Mouse (Mus musculus) heart, embryonic 16.5 days (tissue): ENCODE measurements around the gene Gm42878. TPM values are rescaled to one million over a fixed set of nuclear protein-coding genes. Genes with fewer than 3 reads are reported as not detected.
A peak's percentile ranks its signal among the peaks of the same experiment; 100 is the strongest.
"Not testable (repeated sequence)": the region's sequence is repeated elsewhere in the genome, so short reads cannot be mapped to it uniquely, and the experiment has no call there.

Experiments used
- ATAC-seq: fragments of 200-750 bp; cut with Nextera tagmentation; replicated peaks from 2 replicates; pipeline ENCODE4 v1.8.0; 2017; ENCODE audit warnings: moderate number of reproducible peaks; ENCODE audit not compliant: insufficient read depth, low FRiP score; ENCODE audit errors: extremely low read depth
- H3K27ac ChIP-seq: fragments of 300-500 bp; sonication (generic); 2 replicates; pipeline ENCODE4 v1.5.1; 2014; ENCODE audit warnings: mild to moderate bottlenecking, low read length, control low read depth, moderate library complexity
- H3K27me3 ChIP-seq: fragments of 300-500 bp; sonication (generic); 2 replicates; pipeline ENCODE4 v1.6.1; 2014; ENCODE audit warnings: low read length, mixed read lengths; ENCODE audit not compliant: control insufficient read depth, insufficient read depth
- H3K36me3 ChIP-seq: fragments of 300-500 bp; sonication (generic); 2 replicates; pipeline ENCODE4 v1.6.1; 2014; ENCODE audit not compliant: control insufficient read depth, insufficient read depth
- H3K4me1 ChIP-seq: fragments of 300-500 bp; sonication (generic); 2 replicates; pipeline ENCODE4 v1.6.1; 2014; ENCODE audit warnings: low read length, mixed read lengths; ENCODE audit not compliant: control insufficient read depth, insufficient read depth
- H3K4me2 ChIP-seq: fragments of 300-500 bp; sonication (generic); 2 replicates; pipeline ENCODE4 v1.6.1; 2014; ENCODE audit warnings: low read depth, mild to moderate bottlenecking, control low read depth, low read length
- H3K4me3 ChIP-seq: fragments of 300-500 bp; sonication (generic); 2 replicates; pipeline ENCODE4 v1.5.1; 2014; ENCODE audit warnings: mild to moderate bottlenecking, control low read depth, low read length
- H3K9ac ChIP-seq: fragments of 300-500 bp; sonication (generic); 2 replicates; pipeline ENCODE4 v1.6.1; 2014; ENCODE audit warnings: low read length, control low read depth
- H3K9me3 ChIP-seq: fragments of 300-500 bp; sonication (generic); replicated peaks from 2 replicates; pipeline ENCODE4 v1.6.1; 2016; ENCODE audit warnings: low read length; ENCODE audit not compliant: control insufficient read depth
- WGBS: fragments of 180-500 bp; shearing (Covaris S2); extraction: QIAGEN DNeasy Blood & Tissue Kit; methylation state at CpG from one replicate; pipeline ENCODE4 v1.1.7; 2014; 5-methylcytosine and 5-hydroxymethylcytosine counted together
- polyA plus RNA-seq: library from polyadenylated mRNA; unstranded; fragments of >200 nt; fragmentation: Nextera tagmentation; extraction: Ambion mirVana; gene quantifications from 2 replicates; pipeline ENCODE4 v1.2.1, GENCODE M21; 2015

The Gm42878 gene
- polyA plus RNA-seq, 1 experiment from 2014 or later, result 0.32 TPM

DNA sequence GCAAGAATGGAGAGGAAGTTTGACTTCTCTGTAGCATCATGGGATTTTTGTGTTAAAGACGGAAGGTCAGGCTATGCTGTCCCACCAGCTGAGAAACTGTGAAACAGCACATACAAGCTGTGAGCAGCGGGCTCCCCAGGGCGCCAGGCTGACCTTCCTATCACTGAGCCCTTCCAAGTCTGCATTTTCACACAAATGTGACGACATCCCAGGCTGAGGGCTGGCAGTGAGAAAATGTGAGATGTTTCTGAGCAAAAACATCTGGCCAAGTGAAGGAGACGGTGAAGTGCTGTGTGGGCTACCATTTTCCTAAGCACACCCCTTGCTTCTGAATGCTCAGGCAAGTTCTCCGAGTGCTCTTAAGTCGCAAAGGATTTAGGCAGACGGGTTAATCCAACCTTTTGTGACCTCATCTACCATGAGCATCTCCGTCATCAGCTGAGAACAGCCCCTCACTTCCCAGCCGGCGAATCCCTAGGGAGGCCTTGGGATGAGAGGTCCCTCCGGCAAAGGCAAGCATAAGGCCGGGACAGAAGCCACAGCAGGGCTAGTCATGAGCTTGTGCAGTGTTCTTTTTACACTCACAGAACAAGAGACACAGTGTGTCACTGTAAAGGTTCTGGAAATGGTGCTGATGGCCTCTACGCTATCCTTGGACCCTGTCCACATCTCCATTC lies 19.4 kb downstream of the Gm42878 start:
- ATAC-seq, result peak; percentile 72; the same call in 1 of the 2 replicates
- peaks cover 60% of the 10 kb centered on the region for H3K36me3 ChIP-seq
- no peak overlapping the region for H3K4me3 ChIP-seq
- H3K27ac ChIP-seq, result no peak overlapping the region
- H3K4me2 ChIP-seq, result no peak overlapping the region
- no peaks in the 10 kb centered on the region for H3K27me3 ChIP-seq
- no peak overlapping the region; the same call in 1 of the 2 replicates for H3K9ac ChIP-seq
- H3K9me3 ChIP-seq, result no peaks in the 10 kb centered on the region
- H3K4me1 ChIP-seq, result peaks cover 3% of the 10 kb centered on the region; the same call in 1 of the 2 replicates
- WGBS, result 71% methylated on average over 14 of the region's 14 CpGs

DNA sequence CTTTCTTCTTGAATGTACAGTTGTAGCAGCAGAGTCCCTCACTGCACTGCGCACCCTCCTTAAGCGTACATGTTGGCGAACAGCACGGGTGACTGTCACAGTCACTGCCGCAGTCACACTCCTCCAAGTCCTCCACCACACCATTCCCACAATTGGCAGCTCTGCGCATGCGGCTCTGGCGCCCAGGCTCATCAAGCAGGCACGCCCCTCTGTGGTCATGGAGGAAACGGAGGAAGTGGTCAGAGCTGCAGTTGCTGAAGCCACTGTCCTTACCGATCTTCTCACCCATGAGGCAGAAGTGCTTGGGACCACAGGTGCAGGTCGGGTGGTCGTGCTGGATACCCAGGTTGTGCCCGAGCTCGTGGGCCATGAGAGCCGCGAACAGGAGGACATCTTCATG lies 25.5 kb downstream of the Gm42878 start:
- H3K27ac ChIP-seq, H3K9me3 ChIP-seq, H3K4me3 ChIP-seq, H3K4me2 ChIP-seq, H3K9ac ChIP-seq, H3K4me1 ChIP-seq, H3K27me3 ChIP-seq, ATAC-seq: not testable (repeated sequence)
- peaks cover 30% of the 10 kb centered on the region for H3K36me3 ChIP-seq
- 80% methylated on average over 10 of the region's 17 CpGs for WGBS

DNA sequence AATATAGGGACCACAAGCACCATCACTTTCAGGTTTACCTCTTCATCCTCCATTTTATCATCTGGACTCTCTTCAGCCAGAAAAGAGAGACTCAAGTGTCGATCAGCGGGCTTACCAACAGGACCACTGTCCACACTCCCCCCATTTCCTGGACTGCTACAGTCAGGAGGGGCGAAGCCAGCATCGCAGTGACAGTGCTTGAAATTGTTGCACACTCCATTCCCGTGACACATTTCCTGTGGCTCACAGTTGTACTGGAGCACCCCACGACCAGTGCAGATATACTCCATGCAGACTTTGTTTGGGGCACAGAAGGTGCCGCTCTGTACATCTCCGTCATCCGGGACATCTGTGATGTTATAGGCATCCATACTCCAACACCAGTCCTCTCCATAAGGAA lies 26.3 kb downstream of the Gm42878 start:
- Histone ChIP-seq H3K27ac (no peak overlapping the region), H3K4me1 (no peaks in the 10 kb centered on the region), H3K9ac (no peak overlapping the region), H3K9me3 (no peaks in the 10 kb centered on the region), H3K36me3 (peaks cover 25% of the 10 kb centered on the region), H3K4me2 (no peak overlapping the region), H3K27me3 (no peaks in the 10 kb centered on the region), H3K4me3 (no peak overlapping the region)
- ATAC-seq, result no peak
- 84% methylated on average over 9 of the region's 9 CpGs for WGBS

DNA sequence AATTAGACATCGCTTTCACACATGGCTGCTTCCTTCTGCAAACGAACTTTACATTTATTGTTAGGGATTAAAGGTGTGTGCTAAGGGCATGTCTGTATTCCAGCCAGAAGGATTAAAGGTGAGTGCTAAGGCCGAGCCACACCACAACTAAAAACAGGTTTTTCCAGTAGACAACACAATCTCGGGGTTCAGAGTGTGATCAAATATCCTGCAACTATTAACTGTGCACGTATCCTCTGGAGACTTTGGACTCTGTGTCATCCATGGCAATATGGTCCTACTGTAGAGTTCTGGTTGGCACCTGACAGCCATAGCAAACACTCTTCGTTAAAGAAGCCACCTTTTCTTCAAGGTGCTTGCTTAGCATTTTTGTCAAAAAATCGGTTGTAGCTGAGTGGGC lies 35.3 kb downstream of the Gm42878 start:
- Histone ChIP-seq H3K4me3 (no peak overlapping the region), H3K9me3 (no peaks in the 10 kb centered on the region; the same call in 1 of the 2 replicates), H3K9ac (no peak overlapping the region), H3K27me3 (no peaks in the 10 kb centered on the region), H3K27ac (no peak overlapping the region), H3K4me2 (no peak overlapping the region), H3K4me1 (no peaks in the 10 kb centered on the region), H3K36me3 (no peaks in the 10 kb centered on the region)
- WGBS, result 77% methylated on average over 7 of the region's 7 CpGs
- ATAC-seq, result no peak

DNA sequence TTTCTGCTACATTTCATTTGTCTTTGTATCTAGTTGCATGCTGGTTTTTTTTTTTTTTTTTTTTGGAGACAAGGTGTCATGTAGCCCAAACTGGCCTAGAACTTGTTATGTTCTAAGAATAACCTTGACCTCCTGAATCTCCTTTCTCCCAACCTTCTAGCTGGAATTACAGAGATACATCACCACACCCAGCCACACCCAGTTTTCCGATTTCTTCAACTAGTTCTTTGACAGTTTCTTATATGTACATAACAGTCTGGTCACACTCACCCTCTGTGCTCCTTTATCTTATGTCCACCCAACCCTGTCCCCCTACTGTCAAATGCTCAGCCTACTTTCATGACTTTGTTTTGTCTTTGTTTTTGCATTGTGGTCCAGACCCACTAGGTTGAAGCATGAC lies 38.4 kb downstream of the Gm42878 start:
- H3K9ac ChIP-seq, result no peak overlapping the region
- 85% methylated on average over 1 of the region's 1 CpGs for WGBS

DNA sequence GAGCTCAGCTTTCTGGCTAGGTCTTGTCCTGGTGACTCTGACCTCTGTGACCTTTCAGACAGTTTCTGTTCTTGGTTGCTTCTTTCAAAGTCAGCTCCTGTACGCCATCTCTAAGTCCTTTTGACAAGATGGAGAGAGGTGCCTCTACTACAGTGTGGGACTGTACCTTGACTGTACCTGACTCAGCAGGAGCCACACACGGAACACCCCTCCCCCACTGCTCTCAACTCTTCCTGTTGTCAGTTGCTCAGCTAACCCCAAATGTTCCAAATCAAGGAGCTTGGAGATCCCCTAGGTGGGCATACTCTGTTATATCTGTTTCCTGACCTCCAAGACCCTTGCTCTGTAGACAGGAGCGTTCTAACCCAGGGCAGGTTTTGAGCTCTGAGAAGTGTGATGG lies 42.1 kb downstream of the Gm42878 start, which contains the start of gene Adam1b:
Gene Adam1b (minus strand): TSS at position 205 of the 400 bp plus-strand sequence.
- Histone ChIP-seq H3K9ac (no peak within 1 kb of the TSS), H3K27ac (no peak within 1 kb of the TSS), H3K4me3 (no peak within 1 kb of the TSS), H3K27me3 (no peaks in the 10 kb centered on the region), H3K36me3 (no peaks in the 10 kb centered on the region), H3K4me2 (no peak within 1 kb of the TSS), H3K4me1 (no peaks in the 10 kb centered on the region), H3K9me3 (no peaks in the 10 kb centered on the region)
- ATAC-seq, result no peak
- 80% methylated on average over 3 of the region's 3 CpGs for WGBS

More for the DNA sequence above, 38.4 kb downstream of the Gm42878 start:
- Histone ChIP-seq H3K36me3 (no peaks in the 10 kb centered on the region), H3K4me2 (no peak overlapping the region), H3K27me3 (no peaks in the 10 kb centered on the region), H3K4me1 (no peaks in the 10 kb centered on the region), H3K9me3 (no peaks in the 10 kb centered on the region; the same call in 1 of the 2 replicates), H3K27ac (no peak overlapping the region), H3K4me3 (no peak overlapping the region)
- ATAC-seq, result no peak

DNA sequence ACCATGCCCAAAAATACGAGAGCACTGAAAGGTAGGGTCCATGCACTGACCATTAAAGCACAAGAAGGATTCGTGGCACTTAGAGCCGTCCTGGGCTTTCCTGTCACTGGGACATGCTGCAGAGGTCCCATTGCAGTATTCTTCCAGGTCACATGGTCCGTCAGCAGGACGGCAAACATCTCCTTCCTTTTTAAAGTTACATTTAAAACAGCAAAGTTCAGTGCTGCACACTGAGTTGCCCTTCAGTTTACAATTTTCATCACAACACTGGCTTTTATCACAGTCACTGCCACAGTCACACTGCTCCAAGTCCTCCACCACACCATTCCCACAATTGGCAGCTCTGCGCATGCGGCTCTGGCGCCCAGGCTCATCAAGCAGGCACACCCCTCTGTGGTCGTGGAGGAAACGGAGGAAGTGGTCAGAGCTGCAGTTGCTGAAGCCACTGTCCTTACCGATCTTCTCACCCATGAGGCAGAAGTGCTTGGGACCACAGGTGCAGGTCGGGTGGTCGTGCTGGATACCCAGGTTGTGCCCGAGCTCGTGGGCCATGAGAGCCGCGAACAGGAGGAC lies 43.8 kb downstream of the Gm42878 start:
- not testable (repeated sequence) for H3K27ac ChIP-seq, H3K4me3 ChIP-seq, H3K4me1 ChIP-seq, H3K9me3 ChIP-seq, H3K36me3 ChIP-seq, ATAC-seq, H3K27me3 ChIP-seq, H3K4me2 ChIP-seq, H3K9ac ChIP-seq
- WGBS, result 71% methylated on average over 11 of the region's 17 CpGs

DNA sequence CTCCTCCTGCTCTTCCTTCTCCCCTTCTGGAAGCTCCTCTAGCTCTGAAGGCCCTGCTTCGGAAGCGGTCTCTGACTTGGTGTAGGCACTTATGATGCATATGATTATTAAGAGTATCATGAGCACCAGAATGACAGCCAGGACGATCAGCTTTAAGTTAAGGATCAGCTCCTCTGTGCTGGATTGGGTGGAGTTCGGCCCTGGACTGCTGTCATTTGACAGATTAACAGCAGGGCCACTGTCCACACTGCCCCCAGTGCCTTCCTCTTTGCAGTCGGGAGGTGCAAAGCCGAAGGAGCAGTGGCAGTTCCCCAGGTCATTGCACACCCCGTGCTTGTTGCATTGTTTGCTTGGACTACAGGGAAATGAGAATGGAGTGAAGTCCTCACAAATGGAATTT lies 44.6 kb downstream of the Gm42878 start:
- Histone ChIP-seq H3K4me3 (no peak overlapping the region), H3K4me1 (no peaks in the 10 kb centered on the region), H3K4me2 (no peak overlapping the region), H3K27me3 (no peaks in the 10 kb centered on the region), H3K27ac (no peak overlapping the region), H3K9ac (no peak overlapping the region), H3K36me3 (no peaks in the 10 kb centered on the region), H3K9me3 (no peaks in the 10 kb centered on the region)
- WGBS, result 56% methylated on average over 7 of the region's 7 CpGs
- ATAC-seq, result no peak

DNA sequence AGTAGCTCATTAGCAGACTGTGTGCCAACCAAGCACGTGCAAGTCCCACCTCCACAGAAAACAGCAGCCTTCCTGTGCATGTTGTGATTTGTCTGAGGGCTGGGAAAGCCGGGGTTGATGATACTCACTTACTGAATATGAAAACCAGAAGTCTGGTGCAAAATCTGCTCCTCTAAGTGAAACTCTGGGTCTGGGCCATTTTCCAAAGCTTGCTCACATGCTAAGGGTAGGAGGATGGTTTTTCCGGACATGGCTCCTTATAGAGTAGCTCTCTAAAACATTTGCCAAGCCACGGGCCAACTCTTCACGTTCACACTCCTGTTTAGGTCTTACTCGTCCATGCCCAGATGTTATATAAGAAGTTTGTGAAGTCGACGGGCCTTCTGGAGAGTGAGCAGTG lies 52.0 kb downstream of the Gm42878 start:
- no peaks in the 10 kb centered on the region for H3K4me1 ChIP-seq
- WGBS, result 56% methylated on average over 8 of the region's 8 CpGs

More for the DNA sequence above, 52.0 kb downstream of the Gm42878 start:
- H3K27me3 ChIP-seq, result no peaks in the 10 kb centered on the region
- no peak overlapping the region for H3K9ac ChIP-seq
- H3K27ac ChIP-seq, result no peak overlapping the region
- H3K36me3 ChIP-seq, result no peaks in the 10 kb centered on the region
- H3K4me2 ChIP-seq, result no peak overlapping the region
- no peak for ATAC-seq
- no peak overlapping the region for H3K4me3 ChIP-seq
- H3K9me3 ChIP-seq, result no peaks in the 10 kb centered on the region
